ENCODE assay signal across 25 mouse cellular contexts in genomic region chr6:52542464-52542863, GRCm38 (mm10).
DNase-seq lines count a peak whose midpoint lies in the region; ATAC-seq and TF ChIP-seq lines count a peak whose summit lies in the region.
"Had no signal": no experiment of that assay in that cellular context is flagged by ENCODE, and none has a peak within 500 bp of the region (broad histone marks: within the 10 kb centered on the region; RNA-seq: fewer than 3 reads in every experiment).

No protein-coding gene starts in this region.

- H3K27ac ChIP-seq in gastrocnemius, adult 2 months, result peak overlapping the region; percentile 2; the same call in 1 of the 2 replicates
- H3K27ac ChIP-seq in neural tube, embryonic 13.5 days (replicated peaks), result no peak overlapping the region
- H3K27ac ChIP-seq in neural tube, embryonic 14.5 days (ENCODE audit: low read depth, low read length), result no peak overlapping the region
- H3K27ac ChIP-seq: embryonic facial prominence, embryonic 13.5 days; embryonic facial prominence, embryonic 15.5 days; forebrain, embryonic 10.5 days; forebrain, embryonic 12.5 days had no signal

- DNase-seq in gastrocnemius, adult 2 months, result peak; percentile 44
- DNase-seq in gastrocnemius, postnatal 14 days, result no peak
- DNase-seq in neural tube, embryonic 10.5 days (ENCODE audit: extremely low spot score, low spot score), result no peak
- no peak for DNase-seq in Muller cell, postnatal 12 days (ENCODE audit: inconsistent ontology term)
- DNase-seq in cerebellum, adult 9-10 months, result no peak
- DNase-seq: adrenal gland, adult 8-10 months; adrenal gland, postnatal 14 days; adrenal gland, postnatal 36 days; cerebellum, adult 11-12 months; cerebellum, adult 2 months; cerebellum, adult 9-11 months; cerebellum, postnatal 14 days; cerebellum, postnatal 36 days; embryo, embryonic 11 days had no signal

- H3K9ac ChIP-seq in neural tube, embryonic 13.5 days, result no peak overlapping the region
- H3K9ac ChIP-seq in neural tube, embryonic 14.5 days (replicated peaks; ENCODE audit: low read depth, low read length), result no peak overlapping the region
- H3K9ac ChIP-seq: embryonic facial prominence, embryonic 13.5 days; embryonic facial prominence, embryonic 15.5 days; forebrain, embryonic 12.5 days had no signal

- intact Hi-C loops in gastrocnemius, adult 2 months (cut with DNase I), result no loop called here
- intact Hi-C loops in gastrocnemius, postnatal 14 days (cut with DNase I; ENCODE audit: low total_unique reads), result no loop called here

- 0 out of 2 replicates have a peak, but pooled peaks have one; percentile 63 for ATAC-seq in neural tube, embryonic 13.5 days (ENCODE audit: low read depth)
- ATAC-seq in neural tube, embryonic 14.5 days (ENCODE audit: low read depth), result peak; percentile 63; the same call in 1 of the 2 replicates
- ATAC-seq: activated CD4-positive, CD25-positive, alpha-beta regulatory T cell, adult 4 months; forebrain, embryonic 14.5 days; forebrain, embryonic 16.5 days; Patski had no signal

- WGBS in neural tube, embryonic 13.5 days, result 40% methylated on average over 5 of the region's 5 CpGs
- 28% methylated on average over 5 of the region's 5 CpGs for WGBS in neural tube, embryonic 14.5 days

- H3K9me3 ChIP-seq in neural tube, embryonic 13.5 days, result no peaks in the 10 kb centered on the region
- no peaks in the 10 kb centered on the region for H3K9me3 ChIP-seq in neural tube, embryonic 14.5 days (ENCODE audit: control insufficient read depth, low read length)

- no peak overlapping the region for H3K4me3 ChIP-seq in gastrocnemius, adult 2 months
- H3K4me3 ChIP-seq in neural tube, embryonic 13.5 days, result no peak overlapping the region
- H3K4me3 ChIP-seq in neural tube, embryonic 14.5 days (ENCODE audit: low read depth, low read length), result no peak overlapping the region
- H3K4me3 ChIP-seq: embryonic facial prominence, embryonic 13.5 days; embryonic facial prominence, embryonic 15.5 days; erythroblast, embryonic 14.5 days; forebrain, embryonic 10.5 days; forebrain, embryonic 12.5 days had no signal

- H3K4me2 ChIP-seq in neural tube, embryonic 13.5 days, result no peak overlapping the region
- no peak overlapping the region for H3K4me2 ChIP-seq in neural tube, embryonic 14.5 days (ENCODE audit: low read depth, low read length)
- H3K4me2 ChIP-seq: embryonic facial prominence, embryonic 13.5 days; embryonic facial prominence, embryonic 15.5 days; forebrain, embryonic 12.5 days had no signal

- no peak for TF ChIP-seq CTCF in gastrocnemius, adult 2 months (IDR thresholded peaks at IDR 0.05)

- no peaks in the 10 kb centered on the region for H3K27me3 ChIP-seq in neural tube, embryonic 13.5 days
- no peaks in the 10 kb centered on the region for H3K27me3 ChIP-seq in neural tube, embryonic 14.5 days (ENCODE audit: control insufficient read depth, insufficient read depth, low read length)
- H3K27me3 ChIP-seq: embryonic facial prominence, embryonic 13.5 days; embryonic facial prominence, embryonic 15.5 days; forebrain, embryonic 12.5 days; Patski had no signal

- H3K4me1 ChIP-seq in neural tube, embryonic 13.5 days (replicated peaks), result peaks cover 37% of the 10 kb centered on the region
- H3K4me1 ChIP-seq in neural tube, embryonic 14.5 days (ENCODE audit: control insufficient read depth, insufficient read depth, low read length), result no peaks in the 10 kb centered on the region
- H3K4me1 ChIP-seq: embryonic facial prominence, embryonic 13.5 days; embryonic facial prominence, embryonic 15.5 days had no signal

- H3K36me3 ChIP-seq in neural tube, embryonic 13.5 days, result peaks cover 24% of the 10 kb centered on the region
- no peaks in the 10 kb centered on the region; the same call in 1 of the 2 replicates for H3K36me3 ChIP-seq in neural tube, embryonic 14.5 days (ENCODE audit: control insufficient read depth, insufficient read depth, low read length)
